ENCODE assay signal across 8 mouse cellular contexts in the genomic region with DNA sequence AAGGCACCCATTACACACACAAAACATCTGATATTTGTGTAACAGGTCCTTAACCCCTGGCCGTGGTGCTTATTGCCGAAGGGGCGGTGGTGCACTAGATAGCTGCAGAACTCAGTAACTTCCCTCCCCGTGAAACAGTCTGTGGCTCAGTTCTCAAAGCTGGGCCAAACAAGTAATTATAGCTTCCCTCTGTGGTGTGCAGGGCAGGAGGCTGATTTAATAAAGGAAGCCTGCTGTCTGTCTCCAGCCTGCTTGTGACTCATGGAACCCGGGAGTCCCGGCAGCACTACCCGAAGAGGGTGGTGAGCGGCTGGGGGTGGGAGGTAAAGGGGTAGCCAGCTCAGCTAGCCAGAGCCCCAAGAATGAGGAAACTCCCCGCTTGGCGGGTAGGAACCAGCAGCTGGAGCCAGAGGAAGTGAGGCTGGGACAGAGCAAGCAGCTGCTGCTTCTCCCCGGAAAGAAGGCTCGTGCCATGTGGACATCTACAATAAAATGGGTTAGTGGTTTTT. TPM values are rescaled to one million over a fixed set of nuclear protein-coding genes. Genes with fewer than 3 reads are reported as not detected.
DNase-seq lines count a peak whose midpoint lies in the region; ATAC-seq and TF ChIP-seq lines count a peak whose summit lies in the region.

No protein-coding gene starts in this region.

- ATAC-seq in forebrain, postnatal 0 days = peak; percentile 63
- peak; percentile 64 for ATAC-seq in neural tube, embryonic 14.5 days (ENCODE audit: low read depth)

- no peaks in the 10 kb centered on the region for H3K9me3 ChIP-seq in E14TG2a.4 (ENCODE audit: low read length)
- H3K9me3 ChIP-seq in forebrain, postnatal 0 days (ENCODE audit: low read length) = no peaks in the 10 kb centered on the region
- H3K9me3 ChIP-seq in neural tube, embryonic 14.5 days (ENCODE audit: control insufficient read depth, low read length) = no peaks in the 10 kb centered on the region

- peaks cover 12% of the 10 kb centered on the region for H3K36me3 ChIP-seq in E14TG2a.4 (ENCODE audit: insufficient read depth, low read length)
- no peaks in the 10 kb centered on the region for H3K36me3 ChIP-seq in forebrain, postnatal 0 days (ENCODE audit: insufficient read depth)
- no peaks in the 10 kb centered on the region for H3K36me3 ChIP-seq in neural tube, embryonic 14.5 days (ENCODE audit: control insufficient read depth, insufficient read depth, low read length)

- H3K27me3 ChIP-seq in E14TG2a.4 (ENCODE audit: insufficient read depth, low read length) = 0 out of 2 replicates have a peak, but pooled peaks cover 3% of the 10 kb centered on the region
- H3K27me3 ChIP-seq in forebrain, postnatal 0 days (ENCODE audit: insufficient read depth, low read length) = no peaks in the 10 kb centered on the region
- no peaks in the 10 kb centered on the region for H3K27me3 ChIP-seq in neural tube, embryonic 14.5 days (ENCODE audit: control insufficient read depth, insufficient read depth, low read length)

- intact Hi-C loops in heart, postnatal 36 days (cut with DNase I) = loop anchor here (2.0 kb wide), 2 partner anchors 35 to 47 kb away; a partner anchor contains a TSS

- TF ChIP-seq POLR2A in lung, adult 2 months (IDR thresholded peaks at IDR 0.05; ENCODE audit: borderline replicate concordance, extremely low read depth, low read depth, low read length) = no peak

- peak overlapping the region; percentile 76 for H3K4me2 ChIP-seq in forebrain, postnatal 0 days (ENCODE audit: low read depth)
- H3K4me2 ChIP-seq in neural tube, embryonic 14.5 days (ENCODE audit: low read depth, low read length) = peak overlapping the region; percentile 54

- H3K4me3 ChIP-seq in E14TG2a.4 (replicated peaks; ENCODE audit: low read length) = peak overlapping the region; percentile 78
- H3K4me3 ChIP-seq in forebrain, postnatal 0 days (ENCODE audit: low read depth, low read length) = peak overlapping the region; percentile 41; the same call in 1 of the 2 replicates
- H3K4me3 ChIP-seq in lung, adult 2 months (replicated peaks; ENCODE audit: extremely low read depth, low read depth, low read length) = no peak overlapping the region
- H3K4me3 ChIP-seq in neural tube, embryonic 14.5 days (ENCODE audit: low read depth, low read length) = peak overlapping the region; percentile 26; the same call in 1 of the 2 replicates

- no peak for TF ChIP-seq CTCF in E14TG2a.4 (conservative IDR thresholded peaks at IDR 0.05; ENCODE audit: low read length)
- no peak for TF ChIP-seq CTCF in forebrain, postnatal 0 days (IDR thresholded peaks at IDR 0.05; ENCODE audit: low read depth)
- no peak for TF ChIP-seq CTCF in lung, adult 2 months (IDR thresholded peaks at IDR 0.05; ENCODE audit: insufficient read depth, low read length)

- 4% methylated on average over 12 of the region's 12 CpGs for WGBS in forebrain, postnatal 0 days
- WGBS in lung, adult 2 months = 13% methylated on average over 12 of the region's 12 CpGs
- 4% methylated on average over 12 of the region's 12 CpGs for WGBS in neural tube, embryonic 14.5 days

- H3K27ac ChIP-seq in forebrain, postnatal 0 days (ENCODE audit: low read depth, low read length) = peak overlapping the region; percentile 66
- peak overlapping the region; percentile 80 for H3K27ac ChIP-seq in neural tube, embryonic 14.5 days (ENCODE audit: low read depth, low read length)

- H3K4me1 ChIP-seq in E14TG2a.4 (replicated peaks; ENCODE audit: low read depth, low read length) = peaks cover 78% of the 10 kb centered on the region
- H3K4me1 ChIP-seq in forebrain, postnatal 0 days (ENCODE audit: insufficient read depth) = peaks cover 18% of the 10 kb centered on the region; the same call in 1 of the 2 replicates
- H3K4me1 ChIP-seq in lung, adult 2 months (ENCODE audit: control insufficient read depth, insufficient read depth, low read length) = peaks cover 12% of the 10 kb centered on the region
- peaks cover 21% of the 10 kb centered on the region for H3K4me1 ChIP-seq in neural tube, embryonic 14.5 days (ENCODE audit: control insufficient read depth, insufficient read depth, low read length)

- H3K9ac ChIP-seq in forebrain, postnatal 0 days = peak overlapping the region; percentile 60
- peak overlapping the region; percentile 26; the same call in 1 of the 2 replicates for H3K9ac ChIP-seq in neural tube, embryonic 14.5 days (replicated peaks; ENCODE audit: low read depth, low read length)

- DNase-seq in c-Kit-positive CD71-negative TER-119-negative erythroid progenitor cells, embryonic 14.5 days (ENCODE audit: low read depth) = peak; percentile 68
- DNase-seq in forebrain, postnatal 0 days = peak; percentile 67
- peak; percentile 74 to 81 for DNase-seq in heart, postnatal 36 days
- peak; percentile 75 for DNase-seq in layer of hippocampus, adult 18-20 months (ENCODE audit: low spot score in 2 of 2)
- peak; percentile 57 for DNase-seq in lung, adult 2 months
- DNase-seq in thymus, postnatal 4 days = peak; percentile 38

RNA-seq across cellular contexts. Expression of a gene that starts 48.1 kb away (rescaled TPM):
- 49.5 and 74.5 TPM in 2 replicates for total RNA-seq in forebrain, postnatal 0 days (2014; rRNA removed)
- 48.4 and 73.6 TPM in 2 replicates for polyA plus RNA-seq in forebrain, postnatal 0 days (2015; fragmentation: Nextera tagmentation; extraction: Ambion mirVana)
- 10 to 100 TPM; 46.8 to 49.4 TPM for total RNA-seq in heart, postnatal 36 days (2021)
- total RNA-seq in layer of hippocampus, adult 18-20 months (2021) = 100 to 1,000 TPM; 246 to 262 TPM
- 93.5 and 129 TPM in 2 replicates for polyA plus RNA-seq in lung, adult 2 months (2012; rRNA removed)
- 97.4 and 112 TPM in 2 replicates for polyA plus RNA-seq in neural tube, embryonic 14.5 days (2014; fragmentation: Nextera tagmentation; extraction: Ambion mirVana)

RNA-seq across cellular contexts. Expression of a gene that starts 59.1 kb away (rescaled TPM):
- 2.5 and 5.0 TPM in 2 replicates for total RNA-seq in forebrain, postnatal 0 days (2014; rRNA removed)
- 2.9 and 4.6 TPM in 2 replicates for polyA plus RNA-seq in forebrain, postnatal 0 days (2015; fragmentation: Nextera tagmentation; extraction: Ambion mirVana)
- not detected for total RNA-seq in heart, postnatal 36 days (2021)
- total RNA-seq in layer of hippocampus, adult 18-20 months (2021) = 1 to 10 TPM; 2.1 to 5.1 TPM
- 4.6 and 10.3 TPM in 2 replicates for polyA plus RNA-seq in lung, adult 2 months (2012; rRNA removed)
- 2.2 and 3.3 TPM in 2 replicates for polyA plus RNA-seq in neural tube, embryonic 14.5 days (2014; fragmentation: Nextera tagmentation; extraction: Ambion mirVana)
